Mouse (Mus musculus): ENCODE data around the gene Fezf1. TPM values are rescaled to one million over a fixed set of nuclear protein-coding genes. Genes with fewer than 3 reads are reported as not detected.

The Fezf1 gene
- not detected in 2 replicates for polyA plus RNA-seq (2011; ENCODE audit: insufficient read depth, insufficient read length, low read depth, missing spikeins)

DNA sequence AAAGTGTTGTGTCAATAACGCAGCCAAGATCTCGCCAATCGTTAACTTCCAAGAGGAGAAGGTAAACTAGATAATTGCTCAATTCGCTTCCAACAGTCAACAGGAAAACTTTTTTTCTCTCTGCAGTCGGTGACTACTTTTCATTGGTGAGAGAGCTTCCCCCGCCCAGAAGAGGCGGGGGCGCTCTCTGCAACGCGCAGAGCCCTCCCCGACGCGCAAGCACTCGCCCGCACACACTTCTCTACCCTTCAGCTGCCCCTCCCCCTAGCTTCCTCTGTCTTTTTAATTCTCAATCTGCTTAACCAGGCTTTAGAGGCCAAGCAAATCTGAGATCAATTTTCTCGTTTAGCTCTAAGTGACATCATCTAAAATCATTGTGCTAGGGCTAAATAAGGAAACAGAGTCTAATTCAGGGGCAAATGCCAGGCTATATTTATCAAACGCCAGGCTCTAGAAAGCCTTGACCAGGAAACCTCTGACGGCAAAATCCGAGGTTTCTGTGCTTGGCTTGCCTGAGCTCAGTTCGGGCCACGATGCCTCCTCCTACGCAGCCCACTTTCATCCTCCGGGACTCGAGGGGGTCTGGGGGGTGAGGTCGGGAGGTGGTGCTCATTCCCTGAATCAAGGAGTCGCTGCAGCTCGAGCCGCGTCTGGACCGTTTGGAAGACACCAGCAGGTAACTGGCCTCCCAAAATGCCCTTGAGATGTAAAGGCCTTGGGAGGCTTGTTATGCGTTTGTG is at the start of gene Fezf1:
TSS of gene Fezf1 (minus strand) at position 50 of the 740 bp plus-strand sequence.
- Histone ChIP-seq H3K4me1 (ENCODE audit: control insufficient read depth, insufficient read depth, low read length) (no peaks in the 10 kb centered on the region), H3K36me3 (ENCODE audit: control insufficient read depth, insufficient read depth, low read length, poor library complexity, severe bottlenecking) (no peaks in the 10 kb centered on the region), H3K4me3 (ENCODE audit: low read depth, low read length) (peak within 1 kb of the TSS; percentile 50), H3K9ac (ENCODE audit: low read depth, poor library complexity, severe bottlenecking) (0 out of 2 replicates have a peak within 1 kb of the TSS, but pooled peaks have one; percentile 31), H3K27ac (ENCODE audit: insufficient read depth, low read length) (no peak within 1 kb of the TSS), H3K27me3 (ENCODE audit: control insufficient read depth, insufficient read depth, low read length, poor library complexity, severe bottlenecking) (peaks cover 27% of the 10 kb centered on the region), H3K9me3 (replicated peaks; ENCODE audit: control insufficient read depth, insufficient read depth, low read length, poor library complexity, severe bottlenecking) (no peaks in the 10 kb centered on the region)
- TF ChIP-seq CTCF (IDR thresholded peaks at IDR 0.05; ENCODE audit: low read depth, low read length) (no peak), EP300 (IDR thresholded peaks at IDR 0.05; ENCODE audit: insufficient read depth, low read depth, low read length) (no peak), POLR2A (IDR thresholded peaks at IDR 0.05; ENCODE audit: insufficient read depth, low read length) (no peak)

DNA sequence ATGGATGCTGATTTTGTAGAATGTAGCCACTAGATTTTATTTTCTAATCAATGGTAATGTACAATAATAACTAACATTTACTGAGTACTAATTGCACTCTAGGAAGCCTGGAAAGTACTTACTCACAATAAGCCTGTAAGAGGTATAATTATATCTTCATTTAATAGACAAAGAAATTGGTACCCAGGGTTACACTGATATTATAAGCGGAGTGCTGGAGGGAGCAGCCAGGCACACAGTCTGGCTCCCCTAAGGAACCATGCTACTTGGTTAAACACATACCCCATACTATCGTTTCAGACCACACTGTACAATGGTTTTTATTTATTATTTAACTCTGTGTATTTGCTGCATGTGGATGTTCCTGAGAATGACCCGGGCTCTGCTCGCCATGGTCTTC is 46.5 kb upstream of the Fezf1 start:
- Histone ChIP-seq H3K27ac (ENCODE audit: insufficient read depth, low read length) (no peak overlapping the region), H3K4me3 (ENCODE audit: low read depth, low read length) (no peak overlapping the region), H3K9ac (ENCODE audit: low read depth, poor library complexity, severe bottlenecking) (no peak overlapping the region), H3K36me3 (ENCODE audit: control insufficient read depth, insufficient read depth, low read length, poor library complexity, severe bottlenecking) (no peaks in the 10 kb centered on the region), H3K27me3 (ENCODE audit: control insufficient read depth, insufficient read depth, low read length, poor library complexity, severe bottlenecking) (no peaks in the 10 kb centered on the region), H3K4me1 (ENCODE audit: control insufficient read depth, insufficient read depth, low read length) (no peaks in the 10 kb centered on the region), H3K9me3 (replicated peaks; ENCODE audit: control insufficient read depth, insufficient read depth, low read length, poor library complexity, severe bottlenecking) (no peaks in the 10 kb centered on the region)
- no peak for TF ChIP-seq CTCF (IDR thresholded peaks at IDR 0.05; ENCODE audit: low read depth, low read length)
- no peak for TF ChIP-seq POLR2A (IDR thresholded peaks at IDR 0.05; ENCODE audit: insufficient read depth, low read length)
- TF ChIP-seq EP300 (IDR thresholded peaks at IDR 0.05; ENCODE audit: insufficient read depth, low read depth, low read length): no peak

DNA sequence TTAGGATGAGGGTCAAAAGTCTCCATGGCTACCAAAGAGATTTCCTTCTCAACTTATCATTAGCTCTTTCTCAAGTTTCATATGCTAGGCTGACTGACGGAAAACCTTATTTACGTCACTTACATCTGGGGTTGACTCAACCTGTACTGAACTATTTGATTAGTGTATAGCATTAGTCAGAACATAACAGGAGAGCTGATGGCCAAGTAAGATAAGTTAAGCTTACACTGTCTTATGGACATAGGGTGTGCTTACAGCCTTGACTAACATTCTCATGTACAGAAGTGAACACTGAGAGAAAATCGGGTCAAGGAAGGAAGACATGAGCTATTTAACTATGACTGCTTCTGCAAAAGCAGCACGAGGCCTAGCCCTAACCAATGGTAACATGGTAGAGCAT is 40.6 kb upstream of the Fezf1 start:
- no peaks in the 10 kb centered on the region for H3K27me3 ChIP-seq (ENCODE audit: control insufficient read depth, insufficient read depth, low read length, poor library complexity, severe bottlenecking)
- no peaks in the 10 kb centered on the region; the same call in 1 of the 2 replicates for H3K9me3 ChIP-seq (replicated peaks; ENCODE audit: control insufficient read depth, insufficient read depth, low read length, poor library complexity, severe bottlenecking)
- H3K4me3 ChIP-seq (ENCODE audit: low read depth, low read length): no peak overlapping the region
- no peak overlapping the region for H3K27ac ChIP-seq (ENCODE audit: insufficient read depth, low read length)
- TF ChIP-seq POLR2A (IDR thresholded peaks at IDR 0.05; ENCODE audit: insufficient read depth, low read length) (no peak), EP300 (IDR thresholded peaks at IDR 0.05; ENCODE audit: insufficient read depth, low read depth, low read length) (no peak), CTCF (IDR thresholded peaks at IDR 0.05; ENCODE audit: low read depth, low read length) (no peak)
- H3K4me1 ChIP-seq (ENCODE audit: control insufficient read depth, insufficient read depth, low read length): no peaks in the 10 kb centered on the region
- no peak overlapping the region for H3K9ac ChIP-seq (ENCODE audit: low read depth, poor library complexity, severe bottlenecking)
- H3K36me3 ChIP-seq (ENCODE audit: control insufficient read depth, insufficient read depth, low read length, poor library complexity, severe bottlenecking): no peaks in the 10 kb centered on the region

DNA sequence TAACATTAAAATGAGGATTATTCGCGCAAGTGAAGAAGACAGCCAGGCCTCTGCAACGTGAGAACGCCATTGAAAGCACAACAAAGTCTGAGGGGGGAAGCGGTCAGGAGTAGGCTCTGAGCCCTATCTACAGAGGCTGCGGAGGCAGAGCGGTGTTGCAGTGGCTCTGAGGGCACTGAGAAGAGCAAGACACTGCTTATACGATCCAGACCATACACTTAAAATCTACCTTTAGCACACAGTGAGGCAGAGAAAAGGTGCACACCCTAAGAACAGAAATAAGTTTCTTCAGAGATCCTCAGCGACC is 33.3 kb upstream of the Fezf1 start:
- Histone ChIP-seq H3K9me3 (replicated peaks; ENCODE audit: control insufficient read depth, insufficient read depth, low read length, poor library complexity, severe bottlenecking) (no peaks in the 10 kb centered on the region), H3K9ac (ENCODE audit: low read depth, poor library complexity, severe bottlenecking) (no peak overlapping the region), H3K4me1 (ENCODE audit: control insufficient read depth, insufficient read depth, low read length) (no peaks in the 10 kb centered on the region), H3K4me3 (ENCODE audit: low read depth, low read length) (no peak overlapping the region), H3K27me3 (ENCODE audit: control insufficient read depth, insufficient read depth, low read length, poor library complexity, severe bottlenecking) (peaks cover 1% of the 10 kb centered on the region; the same call in 1 of the 2 replicates), H3K27ac (ENCODE audit: insufficient read depth, low read length) (no peak overlapping the region), H3K36me3 (ENCODE audit: control insufficient read depth, insufficient read depth, low read length, poor library complexity, severe bottlenecking) (no peaks in the 10 kb centered on the region)
- no peak for TF ChIP-seq CTCF (IDR thresholded peaks at IDR 0.05; ENCODE audit: low read depth, low read length)
- TF ChIP-seq POLR2A (IDR thresholded peaks at IDR 0.05; ENCODE audit: insufficient read depth, low read length): no peak
- TF ChIP-seq EP300 (IDR thresholded peaks at IDR 0.05; ENCODE audit: insufficient read depth, low read depth, low read length): no peak

DNA sequence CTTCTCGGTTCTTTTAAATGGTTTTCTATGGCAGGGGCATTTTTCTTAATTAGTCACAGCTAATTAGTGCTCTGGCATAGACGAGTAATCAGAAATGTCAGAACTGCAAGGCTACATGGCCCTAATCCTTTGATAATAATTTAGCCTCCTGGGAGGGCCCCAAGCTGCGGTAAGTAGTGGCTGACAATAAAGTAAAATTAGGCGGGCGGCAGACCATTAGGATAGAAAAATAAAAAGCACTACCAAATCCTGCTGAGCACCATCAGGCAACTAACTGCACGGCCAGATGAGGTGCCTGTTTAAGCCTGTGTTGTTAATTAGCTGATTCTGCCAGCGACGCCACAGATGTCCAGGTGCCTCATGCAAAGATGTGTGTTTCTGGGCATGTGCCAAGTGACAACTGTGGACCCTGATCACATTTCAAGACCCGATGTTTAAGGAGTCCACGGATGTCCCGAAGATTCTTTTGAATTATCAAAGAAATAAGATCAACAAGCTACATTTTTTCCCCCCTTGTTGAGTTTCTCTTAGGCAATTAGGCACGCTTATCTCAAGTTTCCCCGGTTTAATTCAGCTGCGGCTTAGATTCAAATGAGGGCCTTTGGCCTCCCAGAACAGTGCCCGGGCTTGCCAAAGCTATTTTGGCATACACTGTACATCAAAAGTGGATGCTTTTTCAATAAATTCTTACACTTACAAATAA is 32.8 kb upstream of the Fezf1 start:
- no peak for TF ChIP-seq EP300 (IDR thresholded peaks at IDR 0.05; ENCODE audit: insufficient read depth, low read depth, low read length)
- no peak for TF ChIP-seq POLR2A (IDR thresholded peaks at IDR 0.05; ENCODE audit: insufficient read depth, low read length)
- no peak for TF ChIP-seq CTCF (IDR thresholded peaks at IDR 0.05; ENCODE audit: low read depth, low read length)
- H3K27ac ChIP-seq (ENCODE audit: insufficient read depth, low read length): no peak overlapping the region
- H3K36me3 ChIP-seq (ENCODE audit: control insufficient read depth, insufficient read depth, low read length, poor library complexity, severe bottlenecking): no peaks in the 10 kb centered on the region
- H3K9ac ChIP-seq (ENCODE audit: low read depth, poor library complexity, severe bottlenecking): no peak overlapping the region
- no peak overlapping the region for H3K4me3 ChIP-seq (ENCODE audit: low read depth, low read length)
- no peaks in the 10 kb centered on the region for H3K9me3 ChIP-seq (replicated peaks; ENCODE audit: control insufficient read depth, insufficient read depth, low read length, poor library complexity, severe bottlenecking)
- no peaks in the 10 kb centered on the region for H3K4me1 ChIP-seq (ENCODE audit: control insufficient read depth, insufficient read depth, low read length)
- H3K27me3 ChIP-seq (ENCODE audit: control insufficient read depth, insufficient read depth, low read length, poor library complexity, severe bottlenecking): peaks cover 1% of the 10 kb centered on the region; the same call in 1 of the 2 replicates

DNA sequence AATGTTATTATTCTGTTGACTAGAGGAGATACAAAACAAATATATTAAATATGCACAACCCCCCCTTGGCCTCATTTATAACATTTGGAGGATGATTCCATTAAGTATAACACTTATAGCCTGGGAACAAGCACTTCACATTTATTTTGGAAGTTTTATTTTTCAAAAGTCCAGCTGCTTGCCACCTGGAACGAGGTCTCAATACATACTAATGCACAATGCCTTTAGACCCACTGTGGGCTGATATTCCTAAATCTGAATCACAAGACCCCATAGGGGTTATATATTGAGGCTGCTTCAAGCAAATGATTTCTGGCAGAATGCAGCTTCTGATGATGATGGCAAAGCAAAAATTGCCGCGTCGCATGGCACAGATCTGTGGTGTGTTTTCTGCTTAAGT is 25.3 kb upstream of the Fezf1 start:
- H3K4me1 ChIP-seq (ENCODE audit: control insufficient read depth, insufficient read depth, low read length): no peaks in the 10 kb centered on the region
- no peaks in the 10 kb centered on the region for H3K9me3 ChIP-seq (replicated peaks; ENCODE audit: control insufficient read depth, insufficient read depth, low read length, poor library complexity, severe bottlenecking)
- no peak overlapping the region for H3K9ac ChIP-seq (ENCODE audit: low read depth, poor library complexity, severe bottlenecking)
- H3K27me3 ChIP-seq (ENCODE audit: control insufficient read depth, insufficient read depth, low read length, poor library complexity, severe bottlenecking): peaks cover under 1% of the 10 kb centered on the region; the same call in 1 of the 2 replicates
- H3K4me3 ChIP-seq (ENCODE audit: low read depth, low read length): no peak overlapping the region
- no peak for TF ChIP-seq POLR2A (IDR thresholded peaks at IDR 0.05; ENCODE audit: insufficient read depth, low read length)
- no peak for TF ChIP-seq CTCF (IDR thresholded peaks at IDR 0.05; ENCODE audit: low read depth, low read length)
- no peak for TF ChIP-seq EP300 (IDR thresholded peaks at IDR 0.05; ENCODE audit: insufficient read depth, low read depth, low read length)
- H3K36me3 ChIP-seq (ENCODE audit: control insufficient read depth, insufficient read depth, low read length, poor library complexity, severe bottlenecking): no peaks in the 10 kb centered on the region
- no peak overlapping the region for H3K27ac ChIP-seq (ENCODE audit: insufficient read depth, low read length)
